Mouse (Mus musculus) liver, embryonic 14.5 days (tissue): ENCODE results near the gene D8Ertd738e.

Source experiments
- CTCF ChIP-seq: IDR thresholded peaks from 2 replicates; pipeline ENCODE4 v1.5.1; 2016; ENCODE audit warnings: antibody characterized with exemption, low read depth, control low read depth
- EP300 ChIP-seq: IDR thresholded peaks from 2 replicates; pipeline ENCODE4 v1.6.1; 2016; ENCODE audit warnings: antibody characterized with exemption, low read depth

- TF ChIP-seq CTCF (no peak), EP300 (no peak)
Observed at GRCm38 (mm10) chr8:84297029-84297785, 47.7 kb upstream of the D8Ertd738e start.
